18 mouse cellular contexts compared by ENCODE assay signal in the genomic region with DNA sequence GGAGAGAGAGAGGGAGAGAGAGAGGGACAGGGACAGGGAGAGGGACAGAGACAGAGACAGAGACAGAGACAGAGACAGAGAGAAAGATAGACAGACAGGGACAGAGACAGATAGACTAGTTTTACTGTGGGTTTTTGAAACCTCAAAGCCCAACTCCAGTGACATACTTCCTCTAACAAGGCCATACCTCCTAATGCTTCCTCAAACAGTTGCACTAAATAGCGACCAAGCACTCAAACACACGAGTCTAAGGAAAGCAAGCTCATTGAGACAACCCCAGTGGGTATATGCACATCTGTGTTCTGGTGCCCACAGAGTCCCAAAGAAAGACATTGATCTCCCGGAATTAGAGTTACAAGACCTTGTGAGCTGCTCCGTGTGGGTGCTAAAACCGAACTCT. TPM values are rescaled to one million over a fixed set of nuclear protein-coding genes. Genes with fewer than 3 reads are reported as not detected.
"Had no signal": no experiment of that assay in that cellular context is flagged by ENCODE, and none has a peak within 500 bp of the region (broad histone marks: within the 10 kb centered on the region; RNA-seq: fewer than 3 reads in every experiment).

No protein-coding gene starts in this region.

- H3K9ac ChIP-seq: liver, postnatal 0 days; lung, embryonic 15.5 days; midbrain, embryonic 13.5 days; midbrain, embryonic 15.5 days; neural tube, embryonic 12.5 days; stomach, embryonic 15.5 days had no signal

- H3K4me1 ChIP-seq: lung, embryonic 15.5 days; megakaryocyte, embryonic 14.5 days; midbrain, embryonic 13.5 days; midbrain, embryonic 15.5 days; neural tube, embryonic 12.5 days; stomach, embryonic 15.5 days had no signal

- DNase-seq: liver, postnatal 0 days; lung, adult 2 months; lung, postnatal 14 days; lung, postnatal 4 days; right cerebral cortex, postnatal 14 days; thymus, adult 2 months; thymus, postnatal 25 days; thymus, postnatal 4 days had no signal

- H3K27me3 ChIP-seq: lung, embryonic 15.5 days; megakaryocyte, embryonic 14.5 days; midbrain, embryonic 13.5 days; midbrain, embryonic 15.5 days; neural tube, embryonic 12.5 days; stomach, embryonic 15.5 days had no signal

- H3K36me3 ChIP-seq: lung, embryonic 15.5 days; midbrain, embryonic 13.5 days; midbrain, embryonic 15.5 days; neural tube, embryonic 12.5 days; stomach, embryonic 15.5 days had no signal

- ATAC-seq: liver, postnatal 0 days; lung, postnatal 0 days; midbrain, embryonic 13.5 days; midbrain, embryonic 15.5 days had no signal

- H3K27ac ChIP-seq: lung, embryonic 15.5 days; midbrain, embryonic 13.5 days; midbrain, embryonic 15.5 days; neural tube, embryonic 12.5 days; stomach, embryonic 15.5 days; stomach, postnatal 0 days had no signal

- H3K9me3 ChIP-seq: lung, embryonic 15.5 days; midbrain, embryonic 13.5 days; midbrain, embryonic 15.5 days; neural tube, embryonic 12.5 days; stomach, embryonic 15.5 days had no signal

- H3K4me2 ChIP-seq: lung, embryonic 15.5 days; midbrain, embryonic 11.5 days; midbrain, embryonic 13.5 days; midbrain, embryonic 15.5 days; neural tube, embryonic 12.5 days; stomach, embryonic 15.5 days had no signal

- H3K4me3 ChIP-seq: lung, embryonic 15.5 days; megakaryocyte, embryonic 14.5 days; midbrain, embryonic 13.5 days; midbrain, embryonic 15.5 days; neural tube, embryonic 12.5 days; stomach, embryonic 15.5 days had no signal

RNA-seq across cellular contexts. Expression of a gene that starts 32.6 kb away (rescaled TPM):
- total RNA-seq: monocyte, adult 5-6 weeks had no signal
